Mouse (Mus musculus) heart, adult 2 months (tissue): ENCODE measurements at regions not wholly inside any gene's neighbourhood (a gene's known extent, or its start where the extent isn't known, plus 50 kb on each side); places are given as distances from the start of the nearest gene placed in this dataset.

Experiments
- DNase-seq, 2 experiments: peaks; one replicate each; pipeline ENCODE4 v3.0.0; 2021
- H3K27ac ChIP-seq: fragments of 200-600 bp; 2 replicates; pipeline ENCODE4 v1.8.1; 2022
- H3K27me3 ChIP-seq: fragments of 200-500 bp; 2 replicates; pipeline ENCODE4 v1.6.1; 2012; ENCODE audit warnings: mild to moderate bottlenecking, low read length, inconsistent platforms, mixed read lengths; ENCODE audit not compliant: control insufficient read depth, insufficient read depth
- H3K36me3 ChIP-seq: fragments of 200-500 bp; 2 replicates; pipeline ENCODE4 v1.6.1; 2012; ENCODE audit warnings: low read length, inconsistent platforms; ENCODE audit not compliant: control insufficient read depth, insufficient read depth
- H3K4me1 ChIP-seq: fragments of 200-500 bp; 2 replicates; pipeline ENCODE4 v1.6.1; 2011; ENCODE audit warnings: low read length; ENCODE audit not compliant: control insufficient read depth, insufficient read depth
- H3K4me3 ChIP-seq: fragments of 200-600 bp; 2 replicates; pipeline ENCODE4 v1.8.1; 2022
- H3K79me2 ChIP-seq: fragments of 200-500 bp; replicated peaks from 2 replicates; pipeline ENCODE4 v1.6.1; 2012; ENCODE audit warnings: mild to moderate bottlenecking, inconsistent platforms, low read length, moderate library complexity, mixed read lengths; ENCODE audit not compliant: control insufficient read depth, insufficient read depth
- H3K9ac ChIP-seq: fragments of 200-500 bp; 2 replicates; pipeline ENCODE4 v1.6.1; 2012; ENCODE audit warnings: low read depth, mild to moderate bottlenecking, control low read depth, inconsistent platforms, low read length, mixed read lengths
- CTCF ChIP-seq: fragments of 200-600 bp; IDR thresholded peaks from 2 replicates; pipeline ENCODE4 v1.8.1; 2022; ENCODE audit warnings: antibody characterized with exemption, mild to moderate bottlenecking, moderate library complexity
- EP300 ChIP-seq: fragments of 200-500 bp; IDR thresholded peaks from 2 replicates; pipeline ENCODE4 v1.6.1; 2011; ENCODE audit warnings: low read depth, low read length, control low read depth; ENCODE audit not compliant: insufficient read depth
- POLR2A ChIP-seq: fragments of 200-500 bp; IDR thresholded peaks from 2 replicates; pipeline ENCODE4 v1.6.1; 2011; ENCODE audit warnings: mild to moderate bottlenecking, low read depth, low read length, control low read depth; ENCODE audit not compliant: insufficient read depth
- WGBS: fragments of 180-500 bp; shearing (Covaris S2); methylation state at CpG from one replicate; pipeline ENCODE4 v1.1.7; 2018; 5-methylcytosine and 5-hydroxymethylcytosine counted together
- intact Hi-C: fragments of 180-260 bp; cut with DNase I; formaldehyde crosslinking; loops from one replicate; pipeline ENCODE4 v1.15.1; 2025

- no peaks in the 10 kb centered on the region for H3K79me2 ChIP-seq
- no peak overlapping the region for H3K9ac ChIP-seq
- H3K4me3 ChIP-seq, result no peak overlapping the region
- no peaks in the 10 kb centered on the region for H3K36me3 ChIP-seq
- H3K4me1 ChIP-seq, result no peaks in the 10 kb centered on the region
- no peak for DNase-seq
- no peak for TF ChIP-seq EP300
- TF ChIP-seq POLR2A, result no peak
- TF ChIP-seq CTCF, result no peak
- H3K27ac ChIP-seq, result no peak overlapping the region
- 64% methylated on average over 6 of the region's 6 CpGs for WGBS
- intact Hi-C loops, result no loop called here
- H3K27me3 ChIP-seq, result no peaks in the 10 kb centered on the region
Observed at GRCm38 (mm10) chr2:64823074-64823473, 201.7 kb downstream of the Grb14 start.

GRCm38 (mm10) chr2:64818159-64818558, 206.6 kb downstream of the Grb14 start:
- no peak for TF ChIP-seq EP300
- TF ChIP-seq POLR2A, result no peak
- TF ChIP-seq CTCF, result no peak
- Histone ChIP-seq H3K27me3 (no peaks in the 10 kb centered on the region), H3K36me3 (no peaks in the 10 kb centered on the region), H3K9ac (no peak overlapping the region), H3K79me2 (no peaks in the 10 kb centered on the region), H3K27ac (no peak overlapping the region), H3K4me3 (no peak overlapping the region), H3K4me1 (no peaks in the 10 kb centered on the region)
- intact Hi-C loops, result no loop called here
- DNase-seq, result no peak
- WGBS, result 88% methylated on average over 5 of the region's 5 CpGs
